Mouse (Mus musculus) forebrain, embryonic 14.5 days (tissue): Measurements from ENCODE around the gene Cd300ld4. TPM values are rescaled to one million over a fixed set of nuclear protein-coding genes. Genes with fewer than 3 reads are reported as not detected.
"Not testable (repeated sequence)": the region's sequence is repeated elsewhere in the genome, so short reads cannot be mapped to it uniquely, and the experiment has no call there.

Experiments
- ATAC-seq: fragments of 200-750 bp; cut with Nextera tagmentation; 2 replicates; pipeline ENCODE4 v1.8.0; 2017; ENCODE audit warnings: mild to moderate bottlenecking, moderate library complexity
- DNase-seq: peaks from one replicate; pipeline ENCODE4 v3.0.0-alpha.2; 2015; ENCODE audit warnings: low spot score
- H3K27ac ChIP-seq: fragments of 300-500 bp; sonication (generic); 2 replicates; pipeline ENCODE4 v1.5.1; 2014; ENCODE audit warnings: low read depth, mild to moderate bottlenecking, control low read depth, low read length, moderate library complexity
- H3K27me3 ChIP-seq: fragments of 300-500 bp; sonication (generic); replicated peaks from 2 replicates; pipeline ENCODE4 v1.6.1; 2014; ENCODE audit warnings: low read length, control low read depth, mixed read lengths; ENCODE audit not compliant: control insufficient read depth, insufficient read depth
- H3K36me3 ChIP-seq: fragments of 300-500 bp; sonication (generic); 2 replicates; pipeline ENCODE4 v1.6.1; 2014; ENCODE audit warnings: low read length, control low read depth; ENCODE audit not compliant: control insufficient read depth, insufficient read depth
- H3K4me1 ChIP-seq: fragments of 300-500 bp; sonication (generic); 2 replicates; pipeline ENCODE4 v1.6.1; 2014; ENCODE audit warnings: antibody characterized with exemption, low read length, control low read depth; ENCODE audit not compliant: control insufficient read depth, insufficient read depth
- H3K4me2 ChIP-seq: fragments of 300-500 bp; sonication (generic); 2 replicates; pipeline ENCODE4 v1.6.1; 2014; ENCODE audit warnings: mild to moderate bottlenecking, control low read depth, low read length
- H3K4me3 ChIP-seq: fragments of 300-500 bp; sonication (generic); 2 replicates; pipeline ENCODE4 v1.5.1; 2014; ENCODE audit warnings: low read depth, low read length, control low read depth
- H3K9ac ChIP-seq: fragments of 300-500 bp; sonication (generic); 2 replicates; pipeline ENCODE4 v1.6.1; 2014; ENCODE audit warnings: mild to moderate bottlenecking, low read length, control low read depth, moderate library complexity
- H3K9me3 ChIP-seq: fragments of 300-500 bp; sonication (generic); replicated peaks from 2 replicates; pipeline ENCODE4 v1.6.1; 2016; ENCODE audit warnings: low read length, control low read depth, mixed read lengths; ENCODE audit not compliant: control insufficient read depth
- WGBS: fragments of 180-500 bp; shearing (Covaris S2); extraction: QIAGEN DNeasy Blood & Tissue Kit; methylation state at CpG from one replicate; pipeline ENCODE4 v1.1.7; 2014; 5-methylcytosine and 5-hydroxymethylcytosine counted together
- polyA plus RNA-seq: library from polyadenylated mRNA; unstranded; fragments of >200 nt; fragmentation: Nextera tagmentation; extraction: Ambion mirVana; gene quantifications from 2 replicates; pipeline ENCODE4 v1.2.1, GENCODE M21; 2014

Cd300ld4 gene
- polyA plus RNA-seq, 1 experiment from 2014 or later, result not detected

DNA sequence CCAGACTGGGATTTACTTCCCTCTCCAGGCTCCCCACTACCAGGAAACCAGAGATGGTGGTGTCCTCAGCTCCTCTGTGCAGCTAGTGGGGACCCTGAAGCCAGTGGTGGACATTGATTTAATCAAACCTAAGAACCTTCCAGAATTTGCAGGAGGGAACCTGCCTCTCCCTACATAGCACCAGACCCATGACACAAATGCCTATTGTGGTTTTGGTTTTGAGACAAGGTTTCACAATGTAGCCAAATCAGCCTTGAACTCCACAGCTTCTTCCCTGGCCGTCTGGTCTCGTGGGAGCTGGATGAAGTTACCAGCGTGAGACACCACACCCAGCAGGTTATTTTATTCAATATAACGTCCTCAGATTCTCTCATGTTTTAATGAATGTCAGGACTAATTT, 31.9 kb upstream of the Cd300ld4 start:
- 78% methylated on average over 4 of the region's 4 CpGs for WGBS

DNA sequence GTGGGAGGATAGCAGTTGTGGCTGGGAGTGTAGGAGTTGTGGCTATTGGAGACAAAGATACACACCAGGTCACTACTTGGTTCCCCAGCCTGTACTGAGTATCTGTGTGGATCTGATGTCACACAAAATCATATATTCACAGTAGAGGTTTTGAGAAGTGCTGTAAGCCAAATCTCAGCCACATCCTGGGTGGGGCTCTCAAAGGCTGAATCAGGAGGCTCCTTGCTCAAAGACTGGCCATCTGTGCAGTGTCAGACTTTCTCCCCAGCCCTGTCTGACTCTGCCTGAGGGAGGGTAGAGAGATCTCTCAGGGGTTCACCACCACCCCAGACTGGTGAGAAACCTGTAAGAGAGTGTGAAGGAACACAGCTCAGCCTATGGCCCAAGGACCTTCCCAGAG, 27.7 kb upstream of the Cd300ld4 start:
- ATAC-seq (no peak), DNase-seq (no peak)
- Histone ChIP-seq H3K4me3 (no peak overlapping the region), H3K27ac (no peak overlapping the region), H3K9ac (no peak overlapping the region), H3K27me3 (no peaks in the 10 kb centered on the region), H3K9me3 (no peaks in the 10 kb centered on the region), H3K4me2 (no peak overlapping the region), H3K4me1 (no peaks in the 10 kb centered on the region), H3K36me3 (no peaks in the 10 kb centered on the region)

More for the DNA sequence above, 31.9 kb upstream of the Cd300ld4 start:
- Histone ChIP-seq H3K27me3 (no peaks in the 10 kb centered on the region), H3K36me3 (no peaks in the 10 kb centered on the region), H3K9me3 (no peaks in the 10 kb centered on the region), H3K9ac (no peak overlapping the region), H3K4me2 (no peak overlapping the region), H3K27ac (no peak overlapping the region), H3K4me3 (no peak overlapping the region), H3K4me1 (no peaks in the 10 kb centered on the region)
- DNase-seq (no peak), ATAC-seq (no peak)

DNA sequence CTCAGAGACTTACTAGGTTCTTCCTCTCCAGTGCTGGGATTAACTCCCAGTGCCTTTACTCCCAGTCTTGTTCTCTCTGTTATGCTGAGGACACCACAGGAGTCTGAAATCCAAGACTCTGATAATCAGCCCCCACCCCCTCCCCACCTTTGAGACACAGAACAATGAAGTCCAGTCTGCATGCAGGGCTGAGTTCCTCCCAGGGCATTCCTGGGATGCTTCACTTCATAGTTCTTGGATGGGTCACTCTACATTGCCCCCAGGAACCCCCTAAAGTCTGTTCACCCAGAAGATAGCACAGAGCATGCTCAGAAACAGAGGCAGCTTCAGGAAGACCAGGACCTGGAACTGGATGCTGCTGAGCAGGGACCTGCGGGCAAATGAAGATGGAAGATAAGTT, 26.2 kb upstream of the Cd300ld4 start:
- H3K27me3 ChIP-seq, result no peaks in the 10 kb centered on the region
- H3K4me3 ChIP-seq, result no peak overlapping the region
- ATAC-seq, result no peak
- WGBS, result 100% methylated on average over 1 of the region's 1 CpGs
- DNase-seq, result no peak
- no peak overlapping the region for H3K4me2 ChIP-seq
- H3K36me3 ChIP-seq, result no peaks in the 10 kb centered on the region
- no peaks in the 10 kb centered on the region for H3K4me1 ChIP-seq
- H3K27ac ChIP-seq, result no peak overlapping the region
- no peak overlapping the region for H3K9ac ChIP-seq
- H3K9me3 ChIP-seq, result no peaks in the 10 kb centered on the region

DNA sequence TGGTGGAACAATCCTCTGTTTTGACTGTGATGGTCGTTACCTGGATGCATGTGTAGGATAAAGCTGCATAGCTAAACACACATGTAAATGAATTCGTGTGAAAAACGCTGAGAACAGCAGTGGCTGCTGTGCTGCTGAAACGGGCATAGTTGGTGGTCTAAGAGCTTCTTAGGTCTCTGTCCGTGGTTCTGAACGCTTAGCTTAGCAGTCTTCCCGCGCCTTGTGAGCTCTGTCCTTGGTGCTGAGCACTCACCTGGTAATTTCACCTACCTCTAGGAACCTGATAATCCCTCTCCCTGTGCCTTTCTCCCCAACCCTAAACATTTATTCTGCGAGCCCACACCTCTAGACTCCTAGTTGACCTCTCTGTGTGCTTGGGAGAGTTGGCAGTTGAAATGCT, 25.4 kb upstream of the Cd300ld4 start:
- H3K27ac ChIP-seq, result no peak overlapping the region
- H3K27me3 ChIP-seq, result no peaks in the 10 kb centered on the region
- H3K4me2 ChIP-seq, result no peak overlapping the region
- 3% methylated on average over 9 of the region's 9 CpGs for WGBS
- no peak overlapping the region for H3K4me3 ChIP-seq
- no peaks in the 10 kb centered on the region for H3K36me3 ChIP-seq
- ATAC-seq (no peak), DNase-seq (peak; percentile 42)
- no peaks in the 10 kb centered on the region for H3K4me1 ChIP-seq
- H3K9me3 ChIP-seq, result no peaks in the 10 kb centered on the region
- H3K9ac ChIP-seq, result no peak overlapping the region

DNA sequence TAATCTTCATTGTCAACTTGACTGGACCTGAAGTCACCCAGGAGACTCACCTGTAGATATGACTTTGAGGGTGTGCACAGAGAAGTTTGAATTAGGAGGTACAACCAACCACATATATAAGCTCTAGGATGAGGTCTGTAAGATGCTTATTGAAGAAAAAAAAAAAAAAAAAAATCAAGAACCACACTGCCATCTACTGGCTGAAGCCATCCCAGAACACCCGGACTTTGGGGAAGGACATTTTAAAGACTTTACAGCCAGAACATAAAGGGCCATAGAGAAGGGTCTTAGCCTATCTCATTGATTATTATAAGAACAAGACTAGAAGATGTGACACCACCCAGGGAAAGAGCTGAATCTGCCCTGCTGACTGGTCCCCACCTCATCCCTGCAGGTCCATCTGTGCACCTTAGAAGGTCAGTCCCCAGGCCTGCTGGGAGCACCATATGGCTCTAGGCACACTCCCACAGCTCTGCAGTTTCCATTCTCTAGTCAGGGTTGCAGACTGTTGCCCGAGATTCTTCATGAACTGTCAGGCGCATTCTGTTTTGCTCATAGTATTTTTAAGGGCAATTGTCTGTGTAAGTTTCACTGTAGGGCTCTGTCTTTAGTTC, 22.6 kb upstream of the Cd300ld4 start:
- Histone ChIP-seq H3K4me2 (no peak overlapping the region), H3K27me3 (no peaks in the 10 kb centered on the region), H3K36me3 (no peaks in the 10 kb centered on the region), H3K4me3 (no peak overlapping the region), H3K4me1 (no peaks in the 10 kb centered on the region), H3K9me3 (no peaks in the 10 kb centered on the region), H3K9ac (no peak overlapping the region), H3K27ac (no peak overlapping the region)
- no peak for ATAC-seq
- 47% methylated on average over 3 of the region's 3 CpGs for WGBS
- DNase-seq, result no peak

DNA sequence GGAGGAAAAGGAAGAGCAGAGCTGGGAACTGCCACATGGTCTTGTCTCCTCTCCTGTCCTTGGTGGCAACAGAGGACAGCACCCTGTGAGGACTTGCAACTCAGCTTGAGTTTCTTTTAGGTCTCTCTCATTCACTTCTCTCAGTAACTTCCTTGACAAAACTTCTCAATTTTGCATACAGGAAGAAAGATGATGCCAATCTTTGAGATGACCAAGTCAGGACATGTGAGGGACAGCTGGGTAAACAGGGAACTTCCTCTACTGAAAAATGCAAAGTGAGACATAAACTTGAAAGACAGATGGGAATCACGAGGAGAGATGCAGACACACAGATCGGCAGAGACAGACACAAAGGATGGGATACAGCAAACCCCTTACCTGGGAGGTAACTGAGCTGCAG, 21.4 kb upstream of the Cd300ld4 start, which contains the start of gene Cd300ld3:
TSS of gene Cd300ld3 (minus strand) at position 151 of the 400 bp plus-strand sequence.
- H3K9me3 ChIP-seq, result no peaks in the 10 kb centered on the region
- H3K27me3 ChIP-seq, result no peaks in the 10 kb centered on the region
- no peak within 1 kb of the TSS for H3K9ac ChIP-seq
- ATAC-seq (no peak), DNase-seq (no peak)
- no peak within 1 kb of the TSS for H3K27ac ChIP-seq
- WGBS, result 85% methylated on average over 2 of the region's 2 CpGs
- no peak within 1 kb of the TSS for H3K4me3 ChIP-seq
- no peaks in the 10 kb centered on the region for H3K4me1 ChIP-seq
- no peak within 1 kb of the TSS for H3K4me2 ChIP-seq
- H3K36me3 ChIP-seq, result no peaks in the 10 kb centered on the region

DNA sequence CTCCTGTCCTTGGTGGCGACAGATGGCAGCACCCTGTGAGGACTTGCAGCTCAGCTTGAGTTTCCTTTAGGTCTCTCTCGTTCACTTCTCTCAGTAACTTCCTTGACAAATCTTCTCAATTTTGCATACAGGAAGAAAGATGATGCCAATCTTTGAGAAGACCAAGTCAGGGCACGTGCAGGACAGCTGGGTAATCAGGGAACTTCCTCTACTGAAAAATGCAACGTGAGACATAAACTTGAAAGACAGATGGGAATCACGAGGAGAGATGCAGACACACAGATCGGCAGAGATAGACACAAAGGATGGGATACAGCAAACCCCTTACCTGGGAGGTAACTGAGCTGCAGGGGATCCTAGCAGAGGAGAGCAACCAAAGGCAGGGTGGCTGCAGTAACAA, 10.9 kb upstream of the Cd300ld4 start, which contains the start of gene Cd300ld5:
TSS of gene Cd300ld5 (minus strand) at position 101 of the 400 bp plus-strand sequence.
- H3K9me3 ChIP-seq, H3K9ac ChIP-seq, DNase-seq, H3K27ac ChIP-seq, H3K27me3 ChIP-seq, H3K4me3 ChIP-seq, H3K4me1 ChIP-seq, H3K4me2 ChIP-seq, ATAC-seq, H3K36me3 ChIP-seq: not testable (repeated sequence)
- no CpG with 5 or more reads among the region's 6 CpGs for WGBS

DNA sequence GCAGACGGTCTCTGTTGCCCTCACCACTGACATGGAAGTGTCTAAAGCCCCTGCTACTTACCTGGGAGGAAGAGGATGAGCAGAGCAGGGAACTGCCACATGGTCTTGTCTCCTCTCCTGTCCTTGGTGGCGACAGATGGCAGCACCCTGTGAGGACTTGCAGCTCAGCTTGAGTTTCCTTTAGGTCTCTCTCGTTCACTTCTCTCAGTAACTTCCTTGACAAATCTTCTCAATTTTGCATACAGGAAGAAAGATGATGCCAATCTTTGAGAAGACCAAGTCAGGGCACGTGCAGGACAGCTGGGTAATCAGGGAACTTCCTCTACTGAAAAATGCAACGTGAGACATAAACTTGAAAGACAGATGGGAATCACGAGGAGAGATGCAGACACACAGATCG, 10.7 kb downstream of the Cd300ld4 start, which contains the start of gene Cd300ld2:
TSS of gene Cd300ld2 (minus strand) at position 101 of the 400 bp plus-strand sequence.
- not testable (repeated sequence) for H3K9ac ChIP-seq, H3K27ac ChIP-seq, H3K4me3 ChIP-seq, DNase-seq, H3K27me3 ChIP-seq, H3K4me1 ChIP-seq, H3K36me3 ChIP-seq, ATAC-seq, H3K4me2 ChIP-seq, H3K9me3 ChIP-seq
- WGBS, result no CpG with 5 or more reads among the region's 7 CpGs

DNA sequence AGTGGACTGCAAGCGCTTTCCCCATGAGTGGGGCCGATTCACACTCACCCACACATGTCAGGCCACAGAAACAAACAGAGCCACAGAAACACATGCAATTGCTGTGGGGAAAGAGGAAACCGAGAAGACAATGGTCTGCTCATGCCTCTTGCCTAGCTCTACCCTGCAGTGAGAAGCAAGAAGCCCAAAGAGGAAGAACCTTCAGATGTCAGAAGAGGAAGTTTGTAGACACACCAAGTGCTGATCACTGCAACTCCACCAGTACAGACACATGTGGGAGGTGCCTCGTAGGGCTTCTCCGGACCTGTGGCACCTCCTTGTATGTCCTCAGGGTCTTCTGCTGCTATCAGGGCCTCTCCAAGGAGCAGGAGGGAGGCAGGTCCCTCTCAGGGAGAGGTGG, 22.7 kb downstream of the Cd300ld4 start:
- H3K36me3 ChIP-seq, result no peaks in the 10 kb centered on the region
- H3K9me3 ChIP-seq, result no peaks in the 10 kb centered on the region
- H3K4me3 ChIP-seq, result no peak overlapping the region
- no peak for ATAC-seq
- no peak for DNase-seq
- H3K9ac ChIP-seq, result no peak overlapping the region
- 92% methylated on average over 5 of the region's 5 CpGs for WGBS
- H3K4me2 ChIP-seq, result no peak overlapping the region
- no peak overlapping the region for H3K27ac ChIP-seq
- no peaks in the 10 kb centered on the region for H3K4me1 ChIP-seq
- H3K27me3 ChIP-seq, result no peaks in the 10 kb centered on the region
